In genomic region chr3:134610244-134610643, GRCm38 (mm10) we compare ENCODE assay signal across 23 mouse cellular contexts.
DNase-seq lines count a peak whose midpoint lies in the region; ATAC-seq and TF ChIP-seq lines count a peak whose summit lies in the region.
"Had no signal": no experiment of that assay in that cellular context is flagged by ENCODE, and none has a peak within 500 bp of the region (broad histone marks: within the 10 kb centered on the region; RNA-seq: fewer than 3 reads in every experiment).

No protein-coding gene starts in this region.

- peaks cover 9% of the 10 kb centered on the region; the same call in 1 of the 2 replicates for H3K4me1 ChIP-seq in forebrain, embryonic 14.5 days (ENCODE audit: control insufficient read depth, insufficient read depth, low read length)
- peaks cover 6% of the 10 kb centered on the region for H3K4me1 ChIP-seq in forebrain, embryonic 16.5 days (replicated peaks; ENCODE audit: control insufficient read depth, insufficient read depth, low read length)
- H3K4me1 ChIP-seq in intestine, postnatal 0 days (replicated peaks; ENCODE audit: control insufficient read depth, insufficient read depth, low read length), result no peaks in the 10 kb centered on the region
- H3K4me1 ChIP-seq in intestine, embryonic 15.5 days (replicated peaks), result no peaks in the 10 kb centered on the region
- peaks cover 8% of the 10 kb centered on the region; the same call in 1 of the 2 replicates for H3K4me1 ChIP-seq in midbrain, postnatal 0 days (ENCODE audit: insufficient read depth, low read length)
- peaks cover 6% of the 10 kb centered on the region for H3K4me1 ChIP-seq in midbrain, embryonic 11.5 days (ENCODE audit: control insufficient read depth, insufficient read depth, low read length)
- H3K4me1 ChIP-seq in stomach, postnatal 0 days (replicated peaks; ENCODE audit: control insufficient read depth, insufficient read depth), result no peaks in the 10 kb centered on the region
- H3K4me1 ChIP-seq: embryonic facial prominence, embryonic 12.5 days; heart, embryonic 12.5 days; liver, embryonic 13.5 days had no signal

- no peaks in the 10 kb centered on the region for H3K36me3 ChIP-seq in forebrain, embryonic 14.5 days (ENCODE audit: control insufficient read depth, insufficient read depth, low read length)
- no peaks in the 10 kb centered on the region for H3K36me3 ChIP-seq in forebrain, embryonic 16.5 days (ENCODE audit: control insufficient read depth, insufficient read depth)
- H3K36me3 ChIP-seq in intestine, postnatal 0 days (ENCODE audit: control insufficient read depth, insufficient read depth), result no peaks in the 10 kb centered on the region
- H3K36me3 ChIP-seq in intestine, embryonic 15.5 days, result no peaks in the 10 kb centered on the region
- H3K36me3 ChIP-seq in midbrain, postnatal 0 days (ENCODE audit: insufficient read depth, low read length), result no peaks in the 10 kb centered on the region
- no peaks in the 10 kb centered on the region for H3K36me3 ChIP-seq in midbrain, embryonic 11.5 days (ENCODE audit: control insufficient read depth, insufficient read depth, low read length)
- no peaks in the 10 kb centered on the region for H3K36me3 ChIP-seq in stomach, postnatal 0 days (ENCODE audit: control insufficient read depth, insufficient read depth, low read length)
- H3K36me3 ChIP-seq: embryonic facial prominence, embryonic 12.5 days; heart, embryonic 12.5 days; limb, embryonic 12.5 days; liver, embryonic 13.5 days; midbrain, embryonic 12.5 days; neural tube, embryonic 15.5 days had no signal

- no peak for ATAC-seq in forebrain, embryonic 14.5 days
- no peak for ATAC-seq in forebrain, embryonic 16.5 days
- no peak for ATAC-seq in intestine, postnatal 0 days
- ATAC-seq in intestine, embryonic 15.5 days, result no peak
- no peak for ATAC-seq in midbrain, postnatal 0 days (ENCODE audit: low FRiP score)
- no peak for ATAC-seq in midbrain, embryonic 11.5 days (ENCODE audit: low FRiP score)
- no peak for ATAC-seq in stomach, postnatal 0 days (ENCODE audit: low FRiP score, low TSS enrichment)
- ATAC-seq: Patski had no signal

- H3K4me3 ChIP-seq in forebrain, embryonic 14.5 days (ENCODE audit: low read depth, low read length), result no peak overlapping the region
- H3K4me3 ChIP-seq in forebrain, embryonic 16.5 days (replicated peaks; ENCODE audit: low read length), result no peak overlapping the region
- no peak overlapping the region for H3K4me3 ChIP-seq in intestine, postnatal 0 days (ENCODE audit: low read depth, low read length)
- H3K4me3 ChIP-seq in intestine, embryonic 15.5 days (replicated peaks), result no peak overlapping the region
- H3K4me3 ChIP-seq in midbrain, postnatal 0 days (ENCODE audit: low read depth, low read length), result no peak overlapping the region
- H3K4me3 ChIP-seq in midbrain, embryonic 11.5 days (ENCODE audit: low read depth, low read length), result no peak overlapping the region
- no peak overlapping the region for H3K4me3 ChIP-seq in stomach, postnatal 0 days (ENCODE audit: low read depth, low read length)
- H3K4me3 ChIP-seq: embryonic facial prominence, embryonic 12.5 days; heart, embryonic 12.5 days; limb, embryonic 12.5 days; liver, embryonic 13.5 days; midbrain, embryonic 12.5 days; myocyte; neural tube, embryonic 15.5 days had no signal

- no peaks in the 10 kb centered on the region for H3K9me3 ChIP-seq in forebrain, embryonic 14.5 days (replicated peaks; ENCODE audit: control insufficient read depth, low read length)
- no peaks in the 10 kb centered on the region for H3K9me3 ChIP-seq in forebrain, embryonic 16.5 days (ENCODE audit: control insufficient read depth, low read length)
- no peaks in the 10 kb centered on the region for H3K9me3 ChIP-seq in intestine, postnatal 0 days (ENCODE audit: control insufficient read depth)
- H3K9me3 ChIP-seq in intestine, embryonic 15.5 days, result no peaks in the 10 kb centered on the region
- no peaks in the 10 kb centered on the region for H3K9me3 ChIP-seq in midbrain, postnatal 0 days (ENCODE audit: low read length)
- no peaks in the 10 kb centered on the region for H3K9me3 ChIP-seq in midbrain, embryonic 11.5 days (ENCODE audit: control insufficient read depth, low read length)
- H3K9me3 ChIP-seq in stomach, postnatal 0 days (ENCODE audit: control insufficient read depth, low read length), result no peaks in the 10 kb centered on the region
- H3K9me3 ChIP-seq: embryonic facial prominence, embryonic 12.5 days; heart, embryonic 12.5 days; limb, embryonic 12.5 days; liver, embryonic 13.5 days; midbrain, embryonic 12.5 days; neural tube, embryonic 15.5 days had no signal

- DNase-seq in forebrain, embryonic 14.5 days (ENCODE audit: low spot score), result peak; percentile 57
- peak; percentile 68 for DNase-seq in midbrain, postnatal 0 days (ENCODE audit: low spot score)
- DNase-seq in midbrain, embryonic 11.5 days (ENCODE audit: low spot score, missing footprints), result no peak
- DNase-seq in stomach, postnatal 0 days (ENCODE audit: low spot score), result no peak
- no peak for DNase-seq in adrenal gland, adult 18-20 months (ENCODE audit: low spot score in 2 of 2)
- DNase-seq: adrenal gland, postnatal 14 days; cerebellum, adult 18-20 months; heart, postnatal 4 days; kidney, adult 8-10 months; kidney, postnatal 36 days; layer of hippocampus, adult 9-11 months; liver, embryonic 13.5 days; thymus, postnatal 14 days had no signal

- peak; percentile 45 for TF ChIP-seq CTCF in intestine, postnatal 0 days (IDR thresholded peaks at IDR 0.05; ENCODE audit: low read depth)
- peak; percentile 75 for TF ChIP-seq CTCF in midbrain, postnatal 0 days (IDR thresholded peaks at IDR 0.05)
- peak; percentile 64 for TF ChIP-seq CTCF in stomach, postnatal 0 days (IDR thresholded peaks at IDR 0.05; ENCODE audit: low read depth)

- no peak for TF ChIP-seq EP300 in stomach, postnatal 0 days (optimal IDR thresholded peaks at IDR 0.05)

- no peak overlapping the region for H3K9ac ChIP-seq in forebrain, embryonic 14.5 days (ENCODE audit: low read length)
- no peak overlapping the region for H3K9ac ChIP-seq in forebrain, embryonic 16.5 days (replicated peaks; ENCODE audit: low read depth, low read length)
- H3K9ac ChIP-seq in intestine, postnatal 0 days (ENCODE audit: low read depth, low read length), result no peak overlapping the region
- no peak overlapping the region for H3K9ac ChIP-seq in intestine, embryonic 15.5 days
- no peak overlapping the region for H3K9ac ChIP-seq in midbrain, postnatal 0 days (replicated peaks; ENCODE audit: low read length, poor library complexity, severe bottlenecking)
- no peak overlapping the region for H3K9ac ChIP-seq in midbrain, embryonic 11.5 days (ENCODE audit: low read length)
- no peak overlapping the region for H3K9ac ChIP-seq in stomach, postnatal 0 days (ENCODE audit: low read length)
- H3K9ac ChIP-seq: embryonic facial prominence, embryonic 12.5 days; heart, embryonic 12.5 days; limb, embryonic 12.5 days; liver, embryonic 13.5 days; midbrain, embryonic 12.5 days; neural tube, embryonic 15.5 days had no signal

- H3K4me2 ChIP-seq in forebrain, embryonic 14.5 days (ENCODE audit: low read length), result no peak overlapping the region
- no peak overlapping the region for H3K4me2 ChIP-seq in forebrain, embryonic 16.5 days (ENCODE audit: low read length)
- no peak overlapping the region for H3K4me2 ChIP-seq in intestine, postnatal 0 days (replicated peaks; ENCODE audit: low read depth)
- H3K4me2 ChIP-seq in intestine, embryonic 15.5 days (replicated peaks), result no peak overlapping the region
- no peak overlapping the region for H3K4me2 ChIP-seq in midbrain, postnatal 0 days (ENCODE audit: low read depth, low read length, poor library complexity, severe bottlenecking)
- no peak overlapping the region for H3K4me2 ChIP-seq in midbrain, embryonic 11.5 days
- H3K4me2 ChIP-seq in stomach, postnatal 0 days (replicated peaks; ENCODE audit: low read depth), result no peak overlapping the region
- H3K4me2 ChIP-seq: embryonic facial prominence, embryonic 12.5 days; heart, embryonic 12.5 days; limb, embryonic 12.5 days; liver, embryonic 13.5 days; midbrain, embryonic 12.5 days; neural tube, embryonic 15.5 days had no signal

- no peaks in the 10 kb centered on the region for H3K27me3 ChIP-seq in forebrain, embryonic 14.5 days (replicated peaks; ENCODE audit: control insufficient read depth, insufficient read depth, low read length)
- no peaks in the 10 kb centered on the region for H3K27me3 ChIP-seq in forebrain, embryonic 16.5 days (replicated peaks; ENCODE audit: control insufficient read depth, insufficient read depth, low read length)
- H3K27me3 ChIP-seq in intestine, postnatal 0 days (replicated peaks; ENCODE audit: control insufficient read depth, insufficient read depth, low read length), result no peaks in the 10 kb centered on the region
- H3K27me3 ChIP-seq in intestine, embryonic 15.5 days (replicated peaks), result no peaks in the 10 kb centered on the region
- no peaks in the 10 kb centered on the region for H3K27me3 ChIP-seq in midbrain, postnatal 0 days (ENCODE audit: insufficient read depth, low read length)
- H3K27me3 ChIP-seq in midbrain, embryonic 11.5 days (ENCODE audit: control insufficient read depth, insufficient read depth, low read length), result no peaks in the 10 kb centered on the region
- H3K27me3 ChIP-seq in stomach, postnatal 0 days (ENCODE audit: control insufficient read depth, insufficient read depth, low read length), result no peaks in the 10 kb centered on the region
- H3K27me3 ChIP-seq: embryonic facial prominence, embryonic 12.5 days; heart, embryonic 12.5 days; limb, embryonic 12.5 days; liver, embryonic 13.5 days; midbrain, embryonic 12.5 days; neural tube, embryonic 15.5 days had no signal

- H3K27ac ChIP-seq in forebrain, embryonic 14.5 days (ENCODE audit: low read depth, low read length), result no peak overlapping the region
- H3K27ac ChIP-seq in forebrain, embryonic 16.5 days (ENCODE audit: low read length), result no peak overlapping the region
- H3K27ac ChIP-seq in intestine, postnatal 0 days (ENCODE audit: low read depth, low read length), result no peak overlapping the region
- H3K27ac ChIP-seq in intestine, embryonic 15.5 days, result no peak overlapping the region
- H3K27ac ChIP-seq in midbrain, postnatal 0 days (ENCODE audit: low read depth, low read length), result no peak overlapping the region
- H3K27ac ChIP-seq in midbrain, embryonic 11.5 days (ENCODE audit: low read depth, low read length), result no peak overlapping the region
- H3K27ac ChIP-seq in stomach, postnatal 0 days (replicated peaks), result no peak overlapping the region
- H3K27ac ChIP-seq: embryonic facial prominence, embryonic 12.5 days; limb, embryonic 12.5 days; liver, embryonic 13.5 days; midbrain, embryonic 12.5 days; neural tube, embryonic 15.5 days had no signal

- 68% methylated on average over 4 of the region's 4 CpGs for WGBS in forebrain, embryonic 14.5 days
- 67% methylated on average over 4 of the region's 4 CpGs for WGBS in forebrain, embryonic 16.5 days
- 72% methylated on average over 4 of the region's 4 CpGs for WGBS in intestine, postnatal 0 days
- WGBS in intestine, embryonic 15.5 days, result 67% methylated on average over 4 of the region's 4 CpGs
- 56% methylated on average over 4 of the region's 4 CpGs for WGBS in midbrain, postnatal 0 days
- 79% methylated on average over 4 of the region's 4 CpGs for WGBS in midbrain, embryonic 11.5 days
- 65% methylated on average over 4 of the region's 4 CpGs for WGBS in stomach, postnatal 0 days

Comparison
In these comparisons a context has a peak if more than half of its experiments do, and no peak if none do; other contexts are left out.
1. DNase-seq: peak in forebrain, embryonic 14.5 days (single experiment) and midbrain, postnatal 0 days (single experiment); none in midbrain, embryonic 11.5 days (single experiment), stomach, postnatal 0 days (single experiment) and adrenal gland, adult 18-20 months (0 of 2).
2. Peak in every context shown above with its lines, with median percentiles within 50 percentile points of each other: CTCF ChIP-seq.